Mouse (Mus musculus): Measurements from ENCODE around the gene Bag5. TPM values are rescaled to one million over a fixed set of nuclear protein-coding genes. Genes with fewer than 3 reads are reported as not detected.

Bag5 gene
- polyA plus RNA-seq, 1 experiment from 2014 or later = 72.9 TPM

DNA sequence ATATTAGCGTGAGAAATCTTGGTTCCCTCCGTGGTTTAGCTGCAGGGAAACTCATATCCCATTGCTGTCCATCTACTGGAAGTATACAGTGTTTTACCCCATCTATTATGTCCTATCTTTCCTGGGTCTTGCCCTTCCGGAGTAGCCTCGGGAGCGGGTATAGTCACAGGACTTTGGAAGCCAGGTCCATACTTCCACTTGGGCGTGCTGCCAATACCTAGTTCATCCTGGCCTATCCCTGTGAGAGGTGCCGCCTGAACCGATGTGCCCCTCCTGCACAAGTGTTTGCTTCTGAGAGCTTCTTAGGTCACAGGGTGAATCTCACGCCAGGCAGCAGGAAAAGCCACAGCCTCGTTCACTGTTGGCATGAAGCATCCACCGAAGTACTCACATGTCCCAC is 23.6 kb downstream of the Bag5 start:
- Histone ChIP-seq H3K27ac (replicated peaks; ENCODE audit: low read depth, low read length) (no peak overlapping the region), H3K9me3 (ENCODE audit: control insufficient read depth, low read length) (no peaks in the 10 kb centered on the region), H3K27me3 (ENCODE audit: control insufficient read depth, insufficient read depth, low read length) (no peaks in the 10 kb centered on the region), H3K4me3 (replicated peaks; ENCODE audit: low read depth, low read length) (no peak overlapping the region), H3K36me3 (ENCODE audit: control insufficient read depth, insufficient read depth, low read length) (no peaks in the 10 kb centered on the region), H3K4me2 (ENCODE audit: low read length) (no peak overlapping the region), H3K9ac (replicated peaks; ENCODE audit: low read length) (no peak overlapping the region), H3K4me1 (ENCODE audit: control insufficient read depth, insufficient read depth, low read length) (peaks cover 54% of the 10 kb centered on the region)
- no peak for ATAC-seq (ENCODE audit: low FRiP score, low TSS enrichment)
- WGBS = 91% methylated on average over 11 of the region's 11 CpGs
- no peak for DNase-seq

- Histone ChIP-seq H3K36me3 (ENCODE audit: control insufficient read depth, insufficient read depth, low read length) (0 out of 2 replicates have a peak, but pooled peaks cover under 1% of the 10 kb centered on the region), H3K9ac (replicated peaks; ENCODE audit: low read length) (no peak overlapping the region), H3K27me3 (ENCODE audit: control insufficient read depth, insufficient read depth, low read length) (no peaks in the 10 kb centered on the region), H3K4me2 (ENCODE audit: low read length) (peak overlapping the region; percentile 4), H3K4me1 (ENCODE audit: control insufficient read depth, insufficient read depth, low read length) (peaks cover 41% of the 10 kb centered on the region), H3K9me3 (ENCODE audit: control insufficient read depth, low read length) (no peaks in the 10 kb centered on the region), H3K4me3 (replicated peaks; ENCODE audit: low read depth, low read length) (no peak overlapping the region), H3K27ac (replicated peaks; ENCODE audit: low read depth, low read length) (peak overlapping the region; percentile 86)
- DNase-seq (peak; percentile 29), ATAC-seq (ENCODE audit: low FRiP score, low TSS enrichment) (peak; percentile 13; the same call in 1 of the 2 replicates)
- WGBS = 8% methylated on average over 2 of the region's 2 CpGs
These were observed 25.0 kb downstream of the Bag5 start for GRCm38 (mm10) chr12:111688069-111688428.

GRCm38 (mm10) chr12:111687350-111688068 is 25.5 kb downstream of the Bag5 start:
- H3K4me2 ChIP-seq (ENCODE audit: low read length) = peak overlapping the region; percentile 4
- no peaks in the 10 kb centered on the region for H3K9me3 ChIP-seq (ENCODE audit: control insufficient read depth, low read length)
- no peaks in the 10 kb centered on the region for H3K27me3 ChIP-seq (ENCODE audit: control insufficient read depth, insufficient read depth, low read length)
- DNase-seq = peak; percentile 76
- 0 out of 2 replicates have a peak, but pooled peaks cover 5% of the 10 kb centered on the region for H3K36me3 ChIP-seq (ENCODE audit: control insufficient read depth, insufficient read depth, low read length)
- H3K9ac ChIP-seq (replicated peaks; ENCODE audit: low read length) = peak overlapping the region; percentile 36; the same call in 1 of the 2 replicates
- H3K4me3 ChIP-seq (replicated peaks; ENCODE audit: low read depth, low read length) = no peak overlapping the region
- 11% methylated on average over 14 of the region's 14 CpGs for WGBS
- peak; percentile 74 for ATAC-seq (ENCODE audit: low FRiP score, low TSS enrichment)
- H3K27ac ChIP-seq (replicated peaks; ENCODE audit: low read depth, low read length) = peak overlapping the region; percentile 86
- peaks cover 35% of the 10 kb centered on the region for H3K4me1 ChIP-seq (ENCODE audit: control insufficient read depth, insufficient read depth, low read length)

DNA sequence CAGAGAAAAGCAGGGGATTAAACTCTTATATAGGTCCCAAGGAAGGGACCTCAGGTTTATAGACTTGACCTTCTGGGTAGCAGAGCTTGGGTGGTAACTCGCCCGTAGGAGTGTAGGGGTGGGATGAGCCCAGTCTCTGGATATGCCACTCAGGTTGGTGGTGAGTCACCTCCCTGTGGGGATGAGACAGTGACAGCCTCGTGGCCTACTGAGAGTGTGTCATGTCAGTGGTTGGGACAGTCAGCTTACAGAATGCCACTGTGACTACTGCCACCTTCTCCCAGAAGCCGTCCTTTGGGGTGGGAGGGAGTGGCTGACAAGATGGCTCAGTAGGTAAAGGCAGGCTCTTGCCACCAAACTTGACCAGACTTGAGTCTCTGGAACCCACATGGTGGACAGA is 26.7 kb downstream of the Bag5 start:
- H3K4me2 ChIP-seq (ENCODE audit: low read length) = no peak overlapping the region
- no peak for ATAC-seq (ENCODE audit: low FRiP score, low TSS enrichment)
- 0 out of 2 replicates have a peak, but pooled peaks cover 9% of the 10 kb centered on the region for H3K36me3 ChIP-seq (ENCODE audit: control insufficient read depth, insufficient read depth, low read length)
- no peaks in the 10 kb centered on the region for H3K27me3 ChIP-seq (ENCODE audit: control insufficient read depth, insufficient read depth, low read length)
- H3K9me3 ChIP-seq (ENCODE audit: control insufficient read depth, low read length) = no peaks in the 10 kb centered on the region
- H3K4me1 ChIP-seq (ENCODE audit: control insufficient read depth, insufficient read depth, low read length) = peaks cover 27% of the 10 kb centered on the region
- DNase-seq = no peak
- H3K9ac ChIP-seq (replicated peaks; ENCODE audit: low read length) = no peak overlapping the region
- H3K4me3 ChIP-seq (replicated peaks; ENCODE audit: low read depth, low read length) = no peak overlapping the region
- peak overlapping the region; percentile 86 for H3K27ac ChIP-seq (replicated peaks; ENCODE audit: low read depth, low read length)
- 87% methylated on average over 4 of the region's 4 CpGs for WGBS

- DNase-seq (no peak), ATAC-seq (ENCODE audit: low FRiP score, low TSS enrichment) (no peak)
- Histone ChIP-seq H3K27me3 (ENCODE audit: control insufficient read depth, insufficient read depth, low read length) (no peaks in the 10 kb centered on the region), H3K36me3 (ENCODE audit: control insufficient read depth, insufficient read depth, low read length) (0 out of 2 replicates have a peak, but pooled peaks cover 15% of the 10 kb centered on the region), H3K4me2 (ENCODE audit: low read length) (no peak overlapping the region), H3K9me3 (ENCODE audit: control insufficient read depth, low read length) (no peaks in the 10 kb centered on the region), H3K4me3 (replicated peaks; ENCODE audit: low read depth, low read length) (no peak overlapping the region), H3K4me1 (ENCODE audit: control insufficient read depth, insufficient read depth, low read length) (peaks cover 20% of the 10 kb centered on the region), H3K27ac (replicated peaks; ENCODE audit: low read depth, low read length) (no peak overlapping the region), H3K9ac (replicated peaks; ENCODE audit: low read length) (no peak overlapping the region)
- WGBS = 72% methylated on average over 5 of the region's 5 CpGs
These were observed 30.3 kb downstream of the Bag5 start for GRCm38 (mm10) chr12:111682806-111683205.

GRCm38 (mm10) chr12:111682003-111682402 is 31.1 kb downstream of the Bag5 start:
- no peak for ATAC-seq (ENCODE audit: low FRiP score, low TSS enrichment)
- H3K4me3 ChIP-seq (replicated peaks; ENCODE audit: low read depth, low read length) = no peak overlapping the region
- no peaks in the 10 kb centered on the region for H3K9me3 ChIP-seq (ENCODE audit: control insufficient read depth, low read length)
- 0 out of 2 replicates have a peak, but pooled peaks cover 15% of the 10 kb centered on the region for H3K36me3 ChIP-seq (ENCODE audit: control insufficient read depth, insufficient read depth, low read length)
- H3K4me2 ChIP-seq (ENCODE audit: low read length) = no peak overlapping the region
- peaks cover 17% of the 10 kb centered on the region for H3K4me1 ChIP-seq (ENCODE audit: control insufficient read depth, insufficient read depth, low read length)
- 79% methylated on average over 5 of the region's 5 CpGs for WGBS
- DNase-seq = no peak
- no peaks in the 10 kb centered on the region for H3K27me3 ChIP-seq (ENCODE audit: control insufficient read depth, insufficient read depth, low read length)
- no peak overlapping the region for H3K27ac ChIP-seq (replicated peaks; ENCODE audit: low read depth, low read length)
- H3K9ac ChIP-seq (replicated peaks; ENCODE audit: low read length) = no peak overlapping the region

DNA sequence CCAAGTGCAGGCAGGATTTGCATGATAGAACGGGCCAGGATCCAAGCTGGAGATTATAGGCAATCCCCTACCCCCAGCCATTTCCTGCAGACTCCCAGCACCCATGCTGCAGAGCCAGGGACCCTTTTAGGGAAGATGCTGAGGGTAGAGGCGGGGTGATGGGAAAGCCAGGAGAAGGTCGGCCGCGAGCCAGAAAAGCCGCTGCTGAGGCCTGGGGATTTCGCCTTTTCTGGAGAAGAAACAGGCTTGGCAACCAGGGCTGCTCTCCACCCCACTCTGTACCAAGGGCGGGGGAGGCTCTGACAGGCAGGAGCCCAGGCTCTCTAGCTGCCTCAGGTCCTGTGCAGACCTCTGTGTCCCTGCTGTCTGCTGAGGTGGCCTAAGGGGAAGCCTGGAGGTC is 31.8 kb downstream of the Bag5 start:
- Histone ChIP-seq H3K4me2 (ENCODE audit: low read length) (no peak overlapping the region), H3K9ac (replicated peaks; ENCODE audit: low read length) (no peak overlapping the region), H3K36me3 (ENCODE audit: control insufficient read depth, insufficient read depth, low read length) (0 out of 2 replicates have a peak, but pooled peaks cover 15% of the 10 kb centered on the region), H3K27ac (replicated peaks; ENCODE audit: low read depth, low read length) (no peak overlapping the region), H3K4me1 (ENCODE audit: control insufficient read depth, insufficient read depth, low read length) (peaks cover 14% of the 10 kb centered on the region), H3K9me3 (ENCODE audit: control insufficient read depth, low read length) (no peaks in the 10 kb centered on the region), H3K27me3 (ENCODE audit: control insufficient read depth, insufficient read depth, low read length) (no peaks in the 10 kb centered on the region), H3K4me3 (replicated peaks; ENCODE audit: low read depth, low read length) (no peak overlapping the region)
- WGBS = 82% methylated on average over 8 of the region's 8 CpGs
- no peak for DNase-seq
- ATAC-seq (ENCODE audit: low FRiP score, low TSS enrichment) = no peak

DNA sequence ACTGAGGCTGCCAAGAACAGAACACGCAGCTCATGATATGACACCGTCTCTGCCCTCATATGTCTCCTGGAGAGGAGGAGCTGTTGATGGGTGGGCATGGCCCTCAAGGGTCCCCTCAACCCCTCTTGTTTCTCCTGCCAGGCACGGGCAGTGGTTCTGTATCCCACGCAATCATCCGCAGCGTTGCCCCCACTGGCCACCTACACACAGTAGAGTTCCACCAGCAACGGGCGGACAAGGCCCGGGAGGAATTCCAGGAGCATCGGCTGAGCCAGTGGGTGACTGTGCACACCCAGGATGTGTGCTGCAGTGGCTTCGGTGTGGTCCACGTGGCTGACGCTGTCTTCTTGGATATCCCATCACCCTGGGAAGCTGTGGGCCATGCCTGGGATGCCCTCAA is 32.4 kb downstream of the Bag5 start:
- H3K27me3 ChIP-seq (ENCODE audit: control insufficient read depth, insufficient read depth, low read length) = no peaks in the 10 kb centered on the region
- DNase-seq = no peak
- no peak overlapping the region for H3K4me2 ChIP-seq (ENCODE audit: low read length)
- 94% methylated on average over 13 of the region's 13 CpGs for WGBS
- H3K9me3 ChIP-seq (ENCODE audit: control insufficient read depth, low read length) = no peaks in the 10 kb centered on the region
- H3K27ac ChIP-seq (replicated peaks; ENCODE audit: low read depth, low read length) = no peak overlapping the region
- ATAC-seq (ENCODE audit: low FRiP score, low TSS enrichment) = no peak
- no peak overlapping the region for H3K9ac ChIP-seq (replicated peaks; ENCODE audit: low read length)
- H3K36me3 ChIP-seq (ENCODE audit: control insufficient read depth, insufficient read depth, low read length) = 0 out of 2 replicates have a peak, but pooled peaks cover 15% of the 10 kb centered on the region
- no peak overlapping the region for H3K4me3 ChIP-seq (replicated peaks; ENCODE audit: low read depth, low read length)
- peaks cover 14% of the 10 kb centered on the region for H3K4me1 ChIP-seq (ENCODE audit: control insufficient read depth, insufficient read depth, low read length)

- no peak for ATAC-seq (ENCODE audit: low FRiP score, low TSS enrichment)
- WGBS = 58% methylated on average over 7 of the region's 7 CpGs
- Histone ChIP-seq H3K4me1 (ENCODE audit: control insufficient read depth, insufficient read depth, low read length) (peaks cover 14% of the 10 kb centered on the region), H3K9ac (replicated peaks; ENCODE audit: low read length) (peak overlapping the region; percentile 65; the same call in 1 of the 2 replicates), H3K27ac (replicated peaks; ENCODE audit: low read depth, low read length) (no peak overlapping the region), H3K27me3 (ENCODE audit: control insufficient read depth, insufficient read depth, low read length) (no peaks in the 10 kb centered on the region), H3K9me3 (ENCODE audit: control insufficient read depth, low read length) (no peaks in the 10 kb centered on the region), H3K36me3 (ENCODE audit: control insufficient read depth, insufficient read depth, low read length) (0 out of 2 replicates have a peak, but pooled peaks cover 15% of the 10 kb centered on the region), H3K4me3 (replicated peaks; ENCODE audit: low read depth, low read length) (peak overlapping the region; percentile 90), H3K4me2 (ENCODE audit: low read length) (peak overlapping the region; percentile 93)
- DNase-seq = no peak
These were observed 34.1 kb downstream of the Bag5 start for GRCm38 (mm10) chr12:111678997-111679396.
